In the genomic region with DNA sequence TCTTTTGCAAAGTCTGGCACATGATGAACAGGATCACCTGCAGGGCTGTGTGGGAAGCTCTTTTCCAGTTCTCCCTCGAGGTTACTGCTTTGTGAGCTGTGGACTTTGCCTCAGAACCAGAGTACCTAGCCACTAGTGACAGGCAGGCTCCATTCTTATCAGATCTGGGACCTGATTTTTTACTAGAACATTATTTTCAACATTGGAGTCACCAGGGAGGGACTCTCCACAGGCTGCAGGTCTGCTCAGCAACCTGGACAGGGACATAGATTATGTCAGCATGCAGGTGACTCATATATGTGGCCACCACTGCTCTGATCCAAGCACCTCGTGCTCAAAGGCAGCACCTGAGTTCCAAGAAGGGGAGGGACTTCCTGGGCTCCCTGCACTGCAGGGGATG, we compare ENCODE assay signal across 18 mouse cellular contexts. TPM values are rescaled to one million over a fixed set of nuclear protein-coding genes. Genes with fewer than 3 reads are reported as not detected.
"Had no signal": no experiment of that assay in that cellular context is flagged by ENCODE, and none has a peak within 500 bp of the region (broad histone marks: within the 10 kb centered on the region; RNA-seq: fewer than 3 reads in every experiment).

No protein-coding gene starts in this region.

- H3K27me3 ChIP-seq: limb, embryonic 13.5 days; lung, embryonic 15.5 days; midbrain, embryonic 13.5 days had no signal

- H3K4me2 ChIP-seq: limb, embryonic 13.5 days; lung, embryonic 15.5 days; midbrain, embryonic 13.5 days had no signal

- H3K4me3 ChIP-seq: limb, embryonic 13.5 days; lung, embryonic 15.5 days; midbrain, embryonic 13.5 days had no signal

- ATAC-seq: hindbrain, embryonic 16.5 days; inflammation-experienced regulatory T-cells, adult 6 months; midbrain, embryonic 13.5 days had no signal

- H3K27ac ChIP-seq: kidney, postnatal 0 days; limb, embryonic 13.5 days; liver, embryonic 14.5 days; lung, embryonic 15.5 days; macrophage; midbrain, embryonic 13.5 days had no signal

- H3K9ac ChIP-seq: limb, embryonic 13.5 days; liver, embryonic 14.5 days; lung, embryonic 15.5 days; midbrain, embryonic 13.5 days had no signal

- DNase-seq: kidney, adult 9 months; kidney, postnatal 36 days; layer of hippocampus, adult 9-11 months; layer of hippocampus, postnatal 36 days; left cerebral cortex, postnatal 4 days; lung, postnatal 14 days; right cerebral cortex, postnatal 14 days; thymus, adult 18-20 months; thymus, postnatal 14 days had no signal

- H3K9me3 ChIP-seq: limb, embryonic 13.5 days; lung, embryonic 15.5 days; midbrain, embryonic 13.5 days had no signal

RNA-seq across cellular contexts. Expression of a gene that starts 32.2 kb away (rescaled TPM):
- total RNA-seq: megakaryocyte-erythroid progenitor cell, adult 5-6 weeks had no signal
- polyA plus RNA-seq: inflammation-experienced regulatory T-cells, adult 6 months had no signal
